20 mouse cellular contexts compared by ENCODE assay signal in genomic region chr17:48024045-48024444, GRCm38 (mm10). TPM values are rescaled to one million over a fixed set of nuclear protein-coding genes. Genes with fewer than 3 reads are reported as not detected.
DNase-seq lines count a peak whose midpoint lies in the region; ATAC-seq and TF ChIP-seq lines count a peak whose summit lies in the region.
"Had no signal": no experiment of that assay in that cellular context is flagged by ENCODE, and none has a peak within 500 bp of the region (broad histone marks: within the 10 kb centered on the region; RNA-seq: fewer than 3 reads in every experiment).

No protein-coding gene starts in this region.

- 48% methylated on average over 8 of the region's 8 CpGs for WGBS in embryonic facial prominence, embryonic 13.5 days
- 50% methylated on average over 8 of the region's 8 CpGs for WGBS in heart, embryonic 11.5 days (ENCODE audit: insufficient replicate concordance)
- 79% methylated on average over 8 of the region's 8 CpGs for WGBS in limb, embryonic 10.5 days

- no peak overlapping the region for H3K4me3 ChIP-seq in gastrocnemius, adult 2 months
- H3K4me3 ChIP-seq in embryonic facial prominence, embryonic 13.5 days, result no peak overlapping the region
- no peak overlapping the region for H3K4me3 ChIP-seq in heart, embryonic 11.5 days (ENCODE audit: low read depth, low read length)
- no peak overlapping the region for H3K4me3 ChIP-seq in limb, embryonic 10.5 days
- H3K4me3 ChIP-seq: forebrain, embryonic 12.5 days; layer of hippocampus, adult 2 months; liver, embryonic 15.5 days; neural tube, embryonic 12.5 days had no signal

- peaks cover 37% of the 10 kb centered on the region for H3K4me1 ChIP-seq in embryonic facial prominence, embryonic 13.5 days
- peaks cover 32% of the 10 kb centered on the region for H3K4me1 ChIP-seq in heart, embryonic 11.5 days (ENCODE audit: control insufficient read depth, insufficient read depth, low read length)
- H3K4me1 ChIP-seq in limb, embryonic 10.5 days, result peaks cover 49% of the 10 kb centered on the region

- H3K36me3 ChIP-seq in embryonic facial prominence, embryonic 13.5 days, result no peaks in the 10 kb centered on the region
- no peaks in the 10 kb centered on the region for H3K36me3 ChIP-seq in heart, embryonic 11.5 days (ENCODE audit: control insufficient read depth, insufficient read depth, low read length)
- H3K36me3 ChIP-seq in limb, embryonic 10.5 days, result no peaks in the 10 kb centered on the region
- H3K36me3 ChIP-seq: forebrain, embryonic 12.5 days; liver, embryonic 15.5 days; neural tube, embryonic 12.5 days had no signal

- no peaks in the 10 kb centered on the region for H3K9me3 ChIP-seq in embryonic facial prominence, embryonic 13.5 days
- no peaks in the 10 kb centered on the region for H3K9me3 ChIP-seq in heart, embryonic 11.5 days (replicated peaks; ENCODE audit: control insufficient read depth, low read length)
- H3K9me3 ChIP-seq in limb, embryonic 10.5 days (replicated peaks), result no peaks in the 10 kb centered on the region
- H3K9me3 ChIP-seq: liver, embryonic 15.5 days; neural tube, embryonic 12.5 days had no signal

- H3K4me2 ChIP-seq in embryonic facial prominence, embryonic 13.5 days, result no peak overlapping the region
- H3K4me2 ChIP-seq in heart, embryonic 11.5 days, result peak overlapping the region; percentile 25
- H3K4me2 ChIP-seq: forebrain, embryonic 12.5 days; liver, embryonic 15.5 days; neural tube, embryonic 12.5 days had no signal

- peaks cover 11% of the 10 kb centered on the region for H3K27me3 ChIP-seq in embryonic facial prominence, embryonic 13.5 days
- H3K27me3 ChIP-seq in heart, embryonic 11.5 days (ENCODE audit: control insufficient read depth, insufficient read depth, low read length), result no peaks in the 10 kb centered on the region
- H3K27me3 ChIP-seq in limb, embryonic 10.5 days (ENCODE audit: low read depth, poor library complexity, severe bottlenecking), result peaks cover 76% of the 10 kb centered on the region

- TF ChIP-seq CTCF in gastrocnemius, adult 2 months (IDR thresholded peaks at IDR 0.05), result no peak

- peak overlapping the region; percentile 32; the same call in 1 of the 2 replicates for H3K9ac ChIP-seq in embryonic facial prominence, embryonic 13.5 days
- peak overlapping the region; percentile 22; the same call in 1 of the 2 replicates for H3K9ac ChIP-seq in heart, embryonic 11.5 days (ENCODE audit: low read depth, low read length)
- H3K9ac ChIP-seq: forebrain, embryonic 12.5 days; liver, embryonic 15.5 days; neural tube, embryonic 12.5 days had no signal

- intact Hi-C loops in gastrocnemius, adult 2 months (cut with DNase I), result loop anchor here (2.0 kb wide), 1 partner anchor 21 kb away; no protein-coding TSS in a partner anchor
- intact Hi-C loops in left cerebral cortex, postnatal 10 days (cut with DNase I), result no loop called here
- intact Hi-C loops in left cerebral cortex, postnatal 36 days (cut with DNase I), result no loop called here

- peak overlapping the region; percentile 86 for H3K27ac ChIP-seq in gastrocnemius, adult 2 months
- H3K27ac ChIP-seq in embryonic facial prominence, embryonic 13.5 days, result no peak overlapping the region
- H3K27ac ChIP-seq in heart, embryonic 11.5 days (ENCODE audit: low read depth, low read length), result peak overlapping the region; percentile 81
- peak overlapping the region; percentile 61; the same call in 1 of the 2 replicates for H3K27ac ChIP-seq in limb, embryonic 10.5 days
- H3K27ac ChIP-seq: forebrain, embryonic 12.5 days; hindbrain, postnatal 0 days; layer of hippocampus, adult 2 months; liver, embryonic 15.5 days; macrophage; neural tube, embryonic 12.5 days had no signal

- ATAC-seq in embryonic facial prominence, embryonic 13.5 days (ENCODE audit: insufficient number of reproducible peaks, insufficient read depth, low FRiP score, low TSS enrichment, low read depth), result no peak
- ATAC-seq in heart, embryonic 11.5 days (replicated peaks; ENCODE audit: insufficient number of reproducible peaks, low FRiP score, low TSS enrichment), result peak; percentile 35
- ATAC-seq: hindbrain, postnatal 0 days had no signal

- peak; percentile 81 for DNase-seq in gastrocnemius, adult 2 months
- DNase-seq in gastrocnemius, postnatal 10 days, result no peak
- DNase-seq in limb, embryonic 10.5 days (ENCODE audit: low spot score), result no peak
- DNase-seq in adrenal gland, postnatal 4 days (ENCODE audit: low spot score in 2 of 2), result no peak
- DNase-seq in left cerebral cortex, postnatal 10 days (ENCODE audit: extremely low spot score in 1 of 2, low spot score in 2 of 2), result no peak
- DNase-seq in left cerebral cortex, postnatal 36 days (ENCODE audit: low spot score in 2 of 2), result no peak
- DNase-seq: adrenal gland, adult 2 months; cerebellum, adult 9-11 months; midbrain, embryonic 14.5 days; spleen, adult 18-20 months had no signal

RNA-seq across cellular contexts. Expression of gene 1700122O11Rik, which starts 14.0 kb away (rescaled TPM):
- not detected for total RNA-seq in gastrocnemius, adult 2 months (2021)
- total RNA-seq in gastrocnemius, postnatal 10 days (2021), result not detected
- not detected in 2 replicates for polyA plus RNA-seq in embryonic facial prominence, embryonic 13.5 days (2015; fragmentation: Nextera tagmentation; extraction: Ambion mirVana)
- polyA plus RNA-seq in heart, embryonic 11.5 days (2014; fragmentation: Nextera tagmentation; extraction: Ambion mirVana), result not detected in 2 replicates
- polyA plus RNA-seq in limb, embryonic 10.5 days (2016; fragmentation: Nextera tagmentation; extraction: Ambion mirVana), result not detected in 2 replicates
- under 1 TPM in 1 of 2 experiments, not detected in 1; 0.56 TPM for total RNA-seq in adrenal gland, postnatal 4 days (2021)
- not detected for total RNA-seq in left cerebral cortex, postnatal 10 days (2021)
- total RNA-seq in left cerebral cortex, postnatal 36 days (2021), result not detected
- total RNA-seq: adrenal gland, adult 2 months; hindbrain, postnatal 0 days; layer of hippocampus, adult 2 months; left cerebral cortex, postnatal 14 days had no signal
- polyA plus RNA-seq: adrenal gland, adult 2 months; forebrain, embryonic 12.5 days; hindbrain, postnatal 0 days; kidney, embryonic 14.5 days; liver, embryonic 15.5 days; macrophage; midbrain, embryonic 14.5 days; neural tube, embryonic 12.5 days had no signal
